Mouse (Mus musculus) cerebral cortex, adult 2 months (tissue): ENCODE results near the gene Ppib.

ENCODE experiments used
- WGBS: fragments of 180-500 bp; shearing (Covaris S2); methylation state at CpG from one replicate; pipeline ENCODE4 v1.1.7; 2018; 5-methylcytosine and 5-hydroxymethylcytosine counted together

Gene Ppib

GRCm38 (mm10) chr9:66059583-66060307 is at the start of gene Ppib:
Gene Ppib, plus strand, starts transcription at chr9:66060222.
- WGBS: under 1% methylated on average over 50 of the region's 51 CpGs

GRCm38 (mm10) chr9:66038082-66038481 is 21.9 kb upstream of the Ppib start:
- WGBS: 61% methylated on average over 4 of the region's 4 CpGs

DNA sequence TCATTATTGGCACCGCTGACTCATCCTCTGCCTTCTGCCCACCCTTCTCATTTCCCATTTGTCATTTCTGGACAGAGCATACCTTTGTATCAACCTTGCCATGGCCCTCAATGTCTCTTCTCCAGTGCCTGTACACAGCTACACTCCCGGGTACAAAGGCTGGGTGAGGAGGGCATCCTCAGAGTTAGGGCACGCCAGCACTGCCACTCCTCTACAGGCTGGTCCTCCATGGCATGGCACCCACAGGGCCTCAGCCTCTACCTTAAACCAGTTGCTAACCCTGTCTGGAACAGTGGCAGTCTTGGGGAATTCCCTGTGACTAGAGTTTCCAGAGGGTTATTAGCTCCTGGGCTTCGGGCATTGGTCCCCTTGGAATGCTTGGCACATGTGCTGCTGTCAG is 21.4 kb upstream of the Ppib start:
- 93% methylated on average over 4 of the region's 4 CpGs for WGBS

GRCm38 (mm10) chr9:66039290-66039689 is 20.7 kb upstream of the Ppib start:
- 60% methylated on average over 4 of the region's 4 CpGs for WGBS

DNA sequence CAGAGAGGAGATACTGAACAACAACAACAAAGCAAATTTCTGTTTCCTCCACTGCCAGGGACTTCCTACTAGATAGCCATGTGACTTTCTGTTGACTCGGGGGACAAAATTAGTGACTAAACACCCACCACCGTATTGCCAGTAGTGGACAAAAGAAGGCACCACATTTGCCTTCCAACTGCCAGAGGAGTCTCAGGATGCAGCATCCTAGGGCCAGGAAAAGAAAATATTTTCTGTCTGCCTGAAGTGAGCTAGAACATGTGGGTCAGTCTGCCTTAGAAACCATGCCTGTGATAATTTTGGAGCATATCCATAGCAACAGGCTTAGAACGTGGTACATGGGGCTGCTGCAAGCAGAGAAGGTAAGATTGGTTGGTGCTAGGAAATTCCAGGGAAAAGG is 19.2 kb upstream of the Ppib start:
- 34% methylated on average over 3 of the region's 3 CpGs for WGBS

DNA sequence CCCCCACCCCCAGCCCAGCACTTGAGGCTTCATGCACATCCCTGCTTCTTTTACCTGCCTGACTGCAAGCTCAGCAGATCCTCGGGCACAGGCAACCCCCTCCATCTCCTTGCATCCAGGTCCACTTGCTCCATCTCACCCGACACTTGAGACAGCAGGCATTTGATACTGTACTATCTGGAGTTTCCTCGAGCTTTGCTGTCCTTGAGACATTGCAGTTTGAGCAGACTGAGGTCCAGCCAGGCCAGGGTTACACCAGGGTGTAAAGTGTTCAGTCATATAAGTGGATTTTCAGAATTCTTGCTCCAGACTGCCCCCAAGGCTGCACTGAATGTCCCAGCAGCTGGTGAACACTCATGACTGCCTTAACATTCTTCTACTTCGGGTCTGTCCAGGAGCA is 17.7 kb upstream of the Ppib start:
- 88% methylated on average over 4 of the region's 4 CpGs for WGBS

DNA sequence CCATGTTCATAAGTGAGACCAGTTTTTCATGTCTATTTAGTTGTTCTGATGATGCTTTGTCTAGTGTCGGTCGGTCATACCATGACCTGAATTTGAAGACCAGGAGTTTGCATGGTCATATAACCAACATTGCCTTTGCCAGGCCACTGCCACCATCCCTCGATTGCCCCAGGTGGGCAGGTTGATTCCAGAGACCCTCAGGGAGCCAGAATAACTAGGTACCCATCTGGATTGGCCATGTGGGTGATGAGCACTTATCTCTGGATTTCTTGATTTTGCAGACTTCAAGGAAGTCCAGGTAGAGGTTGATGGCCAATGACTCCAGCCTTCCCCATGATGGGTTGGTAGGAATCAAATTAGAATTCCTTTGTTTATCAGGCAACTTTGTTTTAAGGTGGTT is 16.8 kb upstream of the Ppib start:
- 97% methylated on average over 3 of the region's 3 CpGs for WGBS

GRCm38 (mm10) chr9:66049931-66050601 is 10.0 kb upstream of the Ppib start:
- WGBS: 73% methylated on average over 6 of the region's 6 CpGs

- 74% methylated on average over 4 of the region's 4 CpGs for WGBS
Observed at GRCm38 (mm10) chr9:66051493-66051892, 8.5 kb upstream of the Ppib start.

DNA sequence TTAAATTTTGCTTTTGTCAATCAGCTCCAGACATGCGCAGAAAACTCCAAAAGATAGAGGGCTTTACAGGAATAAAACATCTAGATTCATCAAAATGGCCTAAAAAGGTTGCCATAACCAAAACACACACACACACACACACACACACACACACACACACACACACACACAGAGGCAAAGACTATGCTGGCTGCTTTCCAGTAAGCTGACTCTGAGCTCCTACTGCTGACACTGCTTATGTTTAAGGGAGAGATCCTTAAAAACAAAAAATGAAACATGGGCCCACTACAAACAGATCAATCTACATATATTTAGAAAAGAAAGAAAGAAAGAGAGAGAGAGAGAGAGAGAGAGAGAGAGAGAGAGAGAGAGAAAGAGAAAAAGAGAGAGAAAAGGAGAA is 7.3 kb upstream of the Ppib start:
- 96% methylated on average over 1 of the region's 1 CpGs for WGBS

DNA sequence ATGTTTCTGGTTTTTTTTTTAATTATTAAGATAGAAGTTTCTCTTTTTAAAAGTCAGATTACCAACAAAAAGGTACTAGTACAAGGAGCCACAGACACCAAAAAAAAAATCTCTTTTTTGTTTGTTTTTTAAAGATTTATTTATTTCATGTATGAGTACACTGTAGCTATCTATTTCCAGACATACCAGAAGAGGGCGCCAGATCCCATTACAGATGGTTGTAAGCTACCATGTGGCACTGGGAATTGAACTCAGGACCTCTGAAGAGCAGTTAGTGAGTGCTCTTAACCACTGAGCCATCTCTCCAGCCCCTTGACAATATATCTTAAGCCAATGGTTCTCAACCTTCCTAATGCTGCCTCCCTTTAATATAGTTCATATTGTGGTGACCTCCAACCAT is 6.4 kb upstream of the Ppib start:
- WGBS: 53% methylated on average over 1 of the region's 1 CpGs

- under 1% methylated on average over 20 of the region's 20 CpGs for WGBS
Observed at GRCm38 (mm10) chr9:66060308-66060647, 256 bp downstream of the Ppib start.

DNA sequence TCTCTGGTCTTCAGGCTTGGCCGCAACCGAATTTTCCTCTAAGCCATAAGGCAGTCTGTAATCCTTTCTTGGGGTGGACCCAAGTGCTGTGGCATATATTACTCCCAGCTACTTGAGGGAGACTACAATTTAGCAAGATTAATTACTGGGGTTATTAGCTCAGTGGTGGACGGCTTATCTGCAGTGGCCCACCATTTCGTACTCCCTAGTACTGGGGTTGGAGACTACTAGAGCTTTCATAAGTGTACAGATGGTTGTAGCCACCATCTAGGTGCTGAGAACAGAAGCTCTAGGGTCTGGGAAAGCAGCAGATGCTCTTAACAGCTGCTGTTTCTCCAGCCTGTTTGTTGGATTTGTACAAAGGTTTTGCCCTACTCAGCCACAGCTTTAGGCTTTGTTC is 964 bp downstream of the Ppib start:
- WGBS: 10% methylated on average over 4 of the region's 4 CpGs

DNA sequence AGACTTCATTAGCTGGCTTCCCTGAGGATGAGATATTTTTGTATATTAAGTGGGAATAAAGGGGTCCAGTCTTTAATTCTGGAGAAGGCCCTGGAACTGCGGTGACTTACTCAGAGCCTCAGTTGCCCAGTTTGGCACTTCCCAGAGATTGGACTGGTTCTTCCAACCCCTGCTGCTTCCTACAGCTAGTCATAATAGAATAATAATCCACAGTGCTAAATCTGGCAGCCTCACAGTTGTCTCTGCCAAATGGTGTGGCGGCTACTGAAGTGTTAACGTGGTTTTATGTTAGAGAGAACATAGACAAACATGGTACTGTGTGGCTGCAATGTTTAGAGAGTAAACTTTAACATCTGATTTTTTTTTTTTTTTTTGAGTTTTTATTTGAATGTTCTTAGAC is 1.6 kb downstream of the Ppib start:
- 39% methylated on average over 3 of the region's 3 CpGs for WGBS

GRCm38 (mm10) chr9:66063446-66063845 is 3.4 kb downstream of the Ppib start:
- 77% methylated on average over 3 of the region's 3 CpGs for WGBS

DNA sequence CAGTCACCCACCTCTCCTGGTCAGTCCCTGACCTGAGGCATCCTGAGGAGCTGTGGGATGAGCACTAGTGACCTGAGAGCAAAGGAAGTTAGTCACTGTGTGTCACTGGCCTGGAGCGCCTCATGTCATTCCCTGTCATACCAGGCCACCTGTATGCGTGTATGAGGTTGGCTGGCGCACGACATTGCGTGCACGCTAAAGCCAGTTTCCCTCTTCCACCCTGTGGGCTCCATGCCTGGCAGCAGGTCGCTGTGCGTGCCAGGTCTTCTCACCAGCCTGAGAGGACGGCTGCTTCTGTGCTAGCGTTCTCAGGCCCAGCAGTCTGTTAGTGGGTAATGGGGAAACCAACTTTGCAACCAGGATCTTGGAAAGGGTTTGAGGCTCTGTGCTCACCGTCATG is 4.3 kb downstream of the Ppib start:
- 94% methylated on average over 11 of the region's 11 CpGs for whole genome bisulfite sequencing

GRCm38 (mm10) chr9:66066791-66067190 is 6.8 kb downstream of the Ppib start:
- WGBS: 89% methylated on average over 3 of the region's 3 CpGs

- WGBS: 63% methylated on average over 5 of the region's 5 CpGs
Observed at GRCm38 (mm10) chr9:66067542-66067941, 7.5 kb downstream of the Ppib start.

DNA sequence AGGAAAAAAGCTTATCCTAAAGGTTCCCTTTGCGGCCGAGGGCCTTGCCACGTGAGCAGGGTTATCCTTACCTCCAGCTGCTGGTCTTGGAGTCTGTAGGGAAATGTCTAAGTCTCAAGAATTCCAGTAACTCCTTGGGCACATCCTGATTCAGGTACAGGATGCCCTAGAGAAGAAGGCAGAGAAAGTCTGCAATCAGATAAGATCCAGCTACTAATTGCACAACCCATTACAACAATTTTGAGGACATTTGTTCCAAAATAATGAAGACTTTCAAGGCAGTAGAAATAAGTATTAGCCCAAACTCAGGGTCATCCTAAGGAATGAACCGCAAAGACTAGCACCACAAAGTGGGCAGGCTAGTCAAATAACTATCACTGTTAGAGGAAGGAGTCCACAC is 8.0 kb downstream of the Ppib start:
- 72% methylated on average over 4 of the region's 4 CpGs for WGBS

DNA sequence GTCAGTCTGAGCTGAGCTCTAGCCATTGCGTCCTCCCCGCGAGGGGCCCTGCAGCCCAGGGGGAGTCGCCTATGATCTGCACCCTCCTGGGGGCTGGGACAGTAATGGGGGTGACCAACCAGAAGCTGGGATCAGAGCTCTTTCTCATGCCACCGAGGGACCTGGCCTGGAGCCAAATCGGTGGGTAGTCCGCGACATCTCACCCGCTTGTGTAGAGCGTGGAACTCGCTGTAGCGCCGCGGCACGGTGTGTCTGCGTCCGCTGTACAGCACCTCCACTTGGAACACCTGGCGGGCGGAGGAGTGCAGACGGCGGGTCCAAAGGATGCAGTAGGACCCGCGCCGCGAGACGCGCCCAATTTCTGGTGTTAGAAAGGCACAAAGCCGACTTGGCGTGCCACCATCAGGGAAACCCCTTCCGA is 9.0 kb downstream of the Ppib start:
- WGBS: 2% methylated on average over 30 of the region's 30 CpGs

GRCm38 (mm10) chr9:66069583-66069982 is 9.6 kb downstream of the Ppib start, which contains the start of gene Snx22:
Gene Snx22, minus strand, starts transcription at chr9:66069719.
- 5% methylated on average over 22 of the region's 22 CpGs for WGBS

GRCm38 (mm10) chr9:66070151-66070550 is 10.1 kb downstream of the Ppib start:
- 93% methylated on average over 5 of the region's 5 CpGs for whole genome bisulfite sequencing

GRCm38 (mm10) chr9:66072754-66073153 is 12.7 kb downstream of the Ppib start:
- WGBS: 89% methylated on average over 7 of the region's 7 CpGs

GRCm38 (mm10) chr9:66078072-66078471 is 18.1 kb downstream of the Ppib start:
- 82% methylated on average over 3 of the region's 3 CpGs for WGBS
